Mouse (Mus musculus) monocyte, adult 5-6 weeks (primary cell): ENCODE data around the gene Olfr704. TPM values are rescaled to one million over a fixed set of nuclear protein-coding genes. Genes with fewer than 3 reads are reported as not detected.
"Not testable (repeated sequence)": the region's sequence is repeated elsewhere in the genome, so short reads cannot be mapped to it uniquely, and the experiment has no call there.

Experiments
- ATAC-seq: fragments of 153-309, 156-312 bp; replicated peaks from 2 replicates; pipeline ENCODE4 v1.8.0; 2017; ENCODE audit warnings: mild to moderate bottlenecking; ENCODE audit not compliant: low TSS enrichment, insufficient number of reproducible peaks, severe bottlenecking, poor library complexity, low FRiP score
- total RNA-seq: library from RNA; stranded (forward); fragments of 200-1000, 200-491, 200-594 nt; gene quantifications from 3 replicates; pipeline ENCODE4 v1.2.3, GENCODE M21; 2017

Olfr704 gene
- total RNA-seq, result not detected in 3 replicates

DNA sequence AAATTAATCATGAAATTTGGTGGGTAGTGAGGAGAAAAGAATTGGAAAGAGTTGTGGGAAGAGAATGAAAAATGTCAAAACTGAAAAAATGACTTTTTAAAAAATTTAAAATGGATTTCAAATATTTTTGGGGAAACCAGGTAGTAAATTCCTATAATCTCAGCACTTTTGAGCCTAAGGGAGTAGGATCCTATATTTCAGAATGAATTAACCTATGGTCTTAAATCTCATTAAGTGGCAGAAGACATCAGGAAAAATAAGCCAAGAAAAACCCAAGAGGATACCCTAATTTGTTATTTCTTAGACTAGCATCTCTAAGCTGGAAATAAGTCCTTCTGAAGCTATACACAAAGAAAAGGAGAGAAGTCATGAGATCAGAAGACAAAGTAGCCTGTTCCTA lies at the start of gene Olfr704:
Olfr704 (plus strand) TSS at position 301 of the 400 bp plus-strand sequence.
- no peak for ATAC-seq

DNA sequence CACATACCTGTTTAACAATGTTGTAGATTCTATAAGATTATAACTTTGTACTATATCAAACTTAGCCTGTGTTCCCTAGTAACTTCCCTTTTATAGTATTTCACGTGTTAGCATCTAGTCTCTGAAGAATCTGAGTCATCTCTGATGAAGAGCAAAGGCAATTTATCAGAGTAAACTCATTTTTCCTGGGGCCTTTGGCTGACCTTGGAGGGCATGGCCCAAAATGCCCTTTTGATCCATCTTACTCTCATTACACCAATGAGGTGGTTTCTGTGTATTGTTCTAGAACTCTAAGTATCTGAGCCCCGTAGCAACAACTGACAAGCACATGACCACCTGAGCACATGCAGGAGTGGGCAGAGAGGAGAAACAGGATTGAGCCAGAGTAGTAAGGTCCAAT lies 49.2 kb upstream of the Olfr704 start, which contains the start of gene Olfr701:
Olfr701 (plus strand) TSS at position 301 of the 400 bp plus-strand sequence.
- 0 out of 2 replicates have a peak, but pooled peaks have one; percentile 9 for ATAC-seq

DNA sequence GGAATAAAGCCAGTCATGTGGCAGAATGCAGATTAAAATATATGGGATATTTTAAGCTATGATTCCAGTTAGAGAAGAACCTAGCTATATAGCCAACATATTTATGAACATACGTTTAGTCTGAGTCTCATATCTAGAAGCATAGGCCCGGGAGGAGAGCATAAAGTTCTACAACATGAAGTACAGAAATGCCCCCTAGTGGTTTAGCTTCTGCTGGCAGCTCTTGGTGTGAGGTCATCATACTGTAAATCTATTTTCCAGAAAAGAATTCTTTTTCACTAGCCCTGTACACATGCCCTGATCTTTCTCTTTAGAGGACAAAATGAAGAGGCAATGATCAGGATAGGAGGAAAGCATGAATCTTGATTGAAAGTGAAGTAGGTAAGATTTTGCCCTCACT lies 47.2 kb upstream of the Olfr704 start:
- ATAC-seq, result no peak

DNA sequence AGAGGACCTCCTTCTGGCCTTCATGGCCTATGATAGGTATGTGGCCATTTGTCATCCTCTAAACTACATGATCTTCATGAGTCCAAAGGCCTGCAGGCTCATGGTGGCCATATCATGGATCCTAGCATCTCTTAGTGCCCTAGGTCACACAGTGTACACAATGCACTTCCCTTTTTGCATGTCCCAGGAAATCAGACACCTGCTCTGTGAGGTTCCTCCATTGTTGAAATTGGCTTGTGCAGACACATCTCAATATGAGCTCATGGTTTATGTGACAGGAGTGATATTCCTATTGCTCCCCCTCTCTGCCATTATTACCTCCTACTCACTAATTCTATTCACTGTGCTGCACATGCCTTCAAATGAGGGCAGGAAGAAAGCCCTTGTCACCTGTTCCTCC lies 44.6 kb upstream of the Olfr704 start:
- no peak for ATAC-seq

DNA sequence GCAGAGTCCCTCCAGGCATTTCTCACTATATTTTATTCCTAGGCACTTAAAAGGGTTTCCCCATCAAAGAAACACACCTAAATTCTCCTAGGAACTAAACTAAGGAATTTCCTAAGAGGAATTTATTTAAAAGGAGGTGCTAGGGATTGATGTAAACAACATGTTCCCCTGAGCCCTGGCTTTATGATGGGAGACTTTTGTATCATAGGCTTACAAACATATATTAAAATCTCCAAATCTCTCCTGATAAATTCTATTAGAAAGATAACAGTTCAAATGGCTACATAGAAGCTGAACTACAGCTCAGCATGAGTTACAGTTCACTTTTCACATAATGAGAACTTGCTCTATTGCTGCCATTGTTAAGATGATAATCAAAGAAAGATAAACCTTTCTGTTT lies 29.2 kb upstream of the Olfr704 start, which contains the start of gene Olfr702:
Olfr702 (minus strand) TSS at position 101 of the 400 bp plus-strand sequence.
- no peak for ATAC-seq

DNA sequence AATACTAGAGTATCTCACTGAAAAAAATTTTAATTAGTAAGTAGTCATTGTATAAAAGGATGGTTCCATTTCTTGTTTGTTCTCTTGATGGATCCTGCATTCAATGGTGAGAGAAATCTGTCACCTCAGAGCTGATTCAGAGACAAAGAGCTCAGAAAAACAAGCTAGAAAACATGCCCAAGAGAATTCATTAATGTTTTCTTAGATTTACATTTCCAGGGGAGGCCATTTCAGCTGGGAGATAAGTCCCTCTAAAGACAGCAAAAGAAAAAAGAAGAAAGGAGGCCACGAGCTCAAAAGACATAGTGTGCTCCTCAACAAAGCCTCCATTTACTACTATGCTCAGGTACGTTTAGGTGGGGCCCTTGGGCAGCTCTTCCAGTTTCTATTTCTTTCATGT lies 19.9 kb upstream of the Olfr704 start, which contains the start of gene Olfr703:
Olfr703 (plus strand) TSS at position 301 of the 400 bp plus-strand sequence.
- no peak for ATAC-seq

DNA sequence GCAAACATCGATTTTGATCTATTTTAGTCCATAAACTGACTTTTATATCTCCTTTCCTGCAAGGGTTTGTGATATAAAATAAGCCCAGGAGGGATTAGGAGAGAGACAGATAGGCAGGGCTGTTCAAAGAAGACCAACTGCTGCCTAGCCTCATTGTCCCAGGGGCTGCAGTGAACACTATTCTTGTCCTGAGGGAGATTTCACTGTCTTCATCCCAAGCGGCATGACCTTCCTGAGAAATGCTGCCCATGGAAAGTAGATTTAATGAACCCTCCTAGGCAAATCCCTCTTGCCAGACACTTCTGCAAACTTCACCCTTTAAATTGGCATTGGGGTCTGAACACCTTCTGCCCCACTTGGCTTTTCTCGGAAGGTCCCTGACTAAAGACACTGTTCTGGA lies 13.8 kb downstream of the Olfr704 start, which contains the start of gene Olfr705:
Olfr705 (minus strand) TSS at position 101 of the 400 bp plus-strand sequence.
- no peak for ATAC-seq

DNA sequence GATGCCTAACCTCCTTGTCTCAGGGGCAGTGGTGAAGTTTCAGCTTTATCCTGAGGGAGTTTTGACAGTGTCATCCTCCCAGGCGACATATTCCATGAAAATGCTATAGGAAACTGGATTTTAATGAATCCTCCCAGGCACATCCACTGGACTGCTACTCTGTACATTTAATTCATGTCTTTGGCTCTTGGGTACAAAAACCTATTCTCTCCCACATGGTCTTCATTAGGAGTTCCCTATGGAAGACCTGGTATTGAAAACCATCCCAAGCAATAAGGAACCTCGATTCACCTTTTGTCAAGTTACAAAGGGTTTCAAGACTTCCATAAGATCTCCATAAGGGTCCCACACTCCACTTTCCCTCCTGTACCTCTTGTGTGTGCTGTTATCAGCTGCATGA lies 25.1 kb downstream of the Olfr704 start, which contains the start of gene Olfr706:
Olfr706 (minus strand) TSS at position 101 of the 400 bp plus-strand sequence.
- no peak for ATAC-seq

DNA sequence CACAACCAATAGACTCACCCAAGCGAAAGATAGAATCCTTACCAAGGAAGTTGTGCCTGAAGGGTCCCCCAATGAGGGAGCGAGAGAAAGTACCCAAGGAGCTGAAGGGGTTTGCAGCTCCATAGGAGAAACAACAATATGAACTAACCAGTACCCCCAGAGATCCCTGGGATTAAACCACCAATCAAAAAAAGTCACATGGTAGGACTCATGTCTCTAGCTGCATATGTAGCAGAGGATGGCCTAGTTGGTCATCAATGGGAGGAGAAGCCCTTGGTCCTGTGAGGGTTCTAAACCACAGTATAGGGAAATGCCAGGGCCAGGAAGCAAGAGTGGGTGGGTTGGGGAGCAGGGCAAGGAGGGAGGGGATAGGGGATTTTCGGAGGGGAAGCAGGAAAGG lies 38.2 kb downstream of the Olfr704 start, which contains the start of gene Olfr707:
Olfr707 (minus strand) TSS at position 101 of the 400 bp plus-strand sequence.
- not testable (repeated sequence) for ATAC-seq

DNA sequence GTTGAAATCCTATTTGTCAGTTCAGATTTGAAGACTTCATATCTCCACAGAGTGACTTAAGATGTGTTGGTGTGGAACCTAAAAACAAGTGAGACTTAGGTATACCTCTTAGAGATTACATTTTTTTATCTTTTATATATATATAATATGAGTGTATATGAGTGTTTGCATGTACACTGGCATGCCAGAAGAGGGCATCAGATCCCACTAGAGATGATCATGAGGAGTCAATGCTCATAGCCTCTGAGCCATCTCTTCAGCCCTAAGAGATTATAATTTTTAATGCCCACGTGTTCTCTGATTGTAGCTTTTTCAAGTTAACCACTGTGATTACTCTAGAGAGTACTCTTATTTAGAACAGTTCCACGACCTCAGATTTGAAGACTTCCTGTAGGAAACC lies 44.7 kb downstream of the Olfr704 start, which contains the start of gene Olfr1532-ps1:
Olfr1532-ps1 (plus strand) TSS at position 326 of the 400 bp plus-strand sequence.
- ATAC-seq, result no peak

Other genes starting within 250 kb of the Olfr704 start
- gene Olfr693, start 182.6 kb upstream of the Olfr704 start, total RNA-seq, result not detected in 3 replicates
- not detected in 3 replicates for gene Olfr694, start 171.4 kb upstream of the Olfr704 start, total RNA-seq
- not detected in 3 replicates for gene Olfr695, start 146.8 kb upstream of the Olfr704 start, total RNA-seq
- gene Olfr697, start 120.7 kb upstream of the Olfr704 start, total RNA-seq, result not detected in 3 replicates
- not detected in 3 replicates for gene Olfr698, start 107.8 kb upstream of the Olfr704 start, total RNA-seq
- not detected in 3 replicates for gene Olfr699, start 70.0 kb upstream of the Olfr704 start, total RNA-seq
- not detected in 3 replicates for gene Olfr700, start 54.4 kb upstream of the Olfr704 start, total RNA-seq
- not detected in 3 replicates for gene Olfr701, start 49.1 kb upstream of the Olfr704 start, total RNA-seq
- not detected in 3 replicates for gene Olfr702, start 29.3 kb upstream of the Olfr704 start, total RNA-seq
- not detected in 3 replicates for gene Olfr703, start 19.8 kb upstream of the Olfr704 start, total RNA-seq
- gene Olfr705, start 13.7 kb downstream of the Olfr704 start, total RNA-seq, result not detected in 3 replicates
- not detected in 3 replicates for gene Olfr706, start 25.0 kb downstream of the Olfr704 start, total RNA-seq
- not detected in 3 replicates for gene Olfr707, start 38.1 kb downstream of the Olfr704 start, total RNA-seq
- gene Olfr1532-ps1, start 44.8 kb downstream of the Olfr704 start, total RNA-seq, result not detected in 3 replicates
- gene Olfr709-ps1, start 69.0 kb downstream of the Olfr704 start, total RNA-seq, result not detected in 3 replicates
- not detected in 3 replicates for gene Olfr710, start 85.1 kb downstream of the Olfr704 start, total RNA-seq
- not detected in 3 replicates for gene Olfr6, start 100.8 kb downstream of the Olfr704 start, total RNA-seq
- not detected in 3 replicates for gene Olfr711, start 112.3 kb downstream of the Olfr704 start, total RNA-seq
- gene Olfr2, start 142.9 kb downstream of the Olfr704 start, total RNA-seq, result not detected in 3 replicates
- not detected in 3 replicates for gene Olfr713, start 168.0 kb downstream of the Olfr704 start, total RNA-seq
- not detected in 3 replicates for gene Olfr714, start 207.8 kb downstream of the Olfr704 start, total RNA-seq
- gene Olfr17, start 230.0 kb downstream of the Olfr704 start, total RNA-seq, result not detected in 3 replicates
- gene Olfr715b, start 247.2 kb downstream of the Olfr704 start, total RNA-seq, result not detected in 3 replicates